Mouse (Mus musculus) monocyte, adult 2 months (primary cell): ENCODE data around the gene Tm4sf4.

Source experiments
- DNase-seq, 2 experiments: peaks; one replicate each; pipeline ENCODE4 v3.0.0; 2022; ENCODE audit warnings: low spot score in 2 of 2, low read depth in 1 of 2

Tm4sf4 gene

DNA sequence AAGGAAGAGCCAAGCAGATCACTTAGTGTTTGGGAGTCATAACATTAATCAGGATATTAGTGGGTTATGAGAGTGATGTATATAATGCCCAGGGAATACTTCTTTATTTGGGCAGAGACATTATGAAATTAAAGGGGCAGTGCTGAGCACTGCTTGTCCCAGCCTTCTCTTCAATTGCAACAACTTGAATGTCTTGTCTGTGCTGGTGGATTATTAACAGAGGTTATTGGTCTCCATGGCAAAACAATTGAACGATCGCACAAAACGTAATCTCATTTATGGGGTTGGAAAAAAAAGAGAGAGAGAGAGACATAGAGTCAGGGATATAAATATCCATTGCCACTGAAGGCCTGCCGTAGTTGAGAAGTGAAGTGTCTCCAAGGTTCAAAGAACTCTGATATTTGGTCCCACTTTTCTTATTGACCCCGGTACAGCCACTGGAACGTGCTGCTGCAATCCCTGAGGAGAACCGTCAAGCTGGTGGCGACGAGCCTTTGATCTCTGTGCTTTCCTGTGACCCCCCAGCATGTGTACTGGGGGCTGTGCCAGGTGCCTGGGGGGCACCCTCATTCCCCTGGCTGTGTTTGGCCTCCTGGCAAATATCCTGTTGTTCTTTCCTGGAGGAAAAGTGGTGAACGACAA is at the start of gene Tm4sf4:
Gene Tm4sf4 (plus strand): TSS at position 226 of the 642 bp plus-strand sequence.
- no peak for DNase-seq

DNA sequence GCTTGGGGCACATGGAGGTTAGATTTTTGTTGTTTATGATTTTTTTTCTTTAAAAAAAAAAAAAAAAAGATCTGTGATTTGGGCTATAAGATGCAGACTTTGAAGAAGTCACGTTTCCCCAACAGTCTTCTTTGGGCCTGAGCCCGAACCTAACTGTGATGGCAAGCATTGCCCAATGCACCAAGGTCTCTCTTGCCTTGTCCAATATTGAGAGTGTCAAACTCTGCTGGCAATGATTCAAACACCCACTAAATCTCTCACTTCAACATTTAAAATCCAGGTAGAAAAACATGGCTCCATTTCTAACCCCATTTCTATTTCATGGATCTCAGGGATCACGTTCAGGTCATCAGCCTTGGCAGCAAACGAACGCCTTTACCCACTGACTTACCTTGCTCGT is 38.7 kb upstream of the Tm4sf4 start:
- no peak for DNase-seq

DNA sequence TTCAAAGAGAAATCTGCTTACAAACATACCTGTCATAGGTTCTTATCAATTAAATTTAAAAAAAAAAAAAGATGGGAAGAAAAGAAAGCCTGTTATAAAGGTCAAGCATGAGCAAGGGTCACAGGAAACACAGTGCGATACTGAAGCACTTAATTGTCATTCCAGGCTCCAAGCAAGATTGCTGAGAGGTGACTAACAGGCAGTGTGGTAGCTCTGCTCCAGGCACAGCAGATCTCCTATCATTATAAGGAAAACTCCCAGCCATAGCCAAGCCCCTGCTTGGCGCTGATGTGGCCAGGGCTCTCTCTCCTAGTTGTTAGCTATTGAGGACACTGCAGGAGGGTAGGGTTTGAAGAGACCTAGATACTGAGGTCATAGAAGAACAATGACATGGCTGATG is 38.2 kb upstream of the Tm4sf4 start:
- DNase-seq, result no peak

DNA sequence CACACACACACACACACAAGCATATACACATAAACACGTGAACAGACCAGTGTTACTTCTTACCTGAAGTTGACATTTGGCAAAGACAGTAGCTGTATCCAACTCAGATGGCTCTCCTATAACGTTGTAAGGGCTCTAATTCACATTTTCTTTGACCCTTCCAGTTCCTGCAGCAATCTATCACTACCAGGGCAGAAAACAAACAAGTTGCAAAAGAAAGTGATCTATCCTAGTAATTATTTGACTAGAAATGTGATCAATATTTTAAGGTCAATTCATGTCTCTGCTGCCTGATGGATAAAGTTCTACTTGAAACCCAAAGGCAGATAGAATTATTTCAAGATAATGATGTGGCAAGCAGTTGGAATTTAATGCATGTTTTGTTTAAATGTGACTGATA is 37.5 kb upstream of the Tm4sf4 start:
- DNase-seq, result no peak

DNA sequence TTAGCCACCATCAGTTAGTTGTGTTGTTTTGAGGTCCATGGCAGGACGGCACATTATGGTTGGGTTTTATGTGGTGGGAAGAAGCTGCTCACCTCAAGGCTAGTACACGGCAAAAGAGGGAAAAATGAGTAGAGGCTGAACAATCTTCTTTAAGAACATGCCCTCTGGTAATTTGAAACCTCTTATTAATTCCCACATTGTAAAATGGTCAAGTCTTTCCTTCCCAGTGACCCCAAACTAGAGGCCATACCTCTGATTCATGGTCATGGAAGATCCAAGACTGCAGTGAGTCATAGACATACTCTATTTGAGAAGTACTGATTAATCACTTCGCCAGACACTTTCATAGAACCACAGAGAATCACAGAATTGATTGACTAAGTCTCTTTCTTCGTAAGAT is 13.6 kb upstream of the Tm4sf4 start:
- no peak for DNase-seq

DNA sequence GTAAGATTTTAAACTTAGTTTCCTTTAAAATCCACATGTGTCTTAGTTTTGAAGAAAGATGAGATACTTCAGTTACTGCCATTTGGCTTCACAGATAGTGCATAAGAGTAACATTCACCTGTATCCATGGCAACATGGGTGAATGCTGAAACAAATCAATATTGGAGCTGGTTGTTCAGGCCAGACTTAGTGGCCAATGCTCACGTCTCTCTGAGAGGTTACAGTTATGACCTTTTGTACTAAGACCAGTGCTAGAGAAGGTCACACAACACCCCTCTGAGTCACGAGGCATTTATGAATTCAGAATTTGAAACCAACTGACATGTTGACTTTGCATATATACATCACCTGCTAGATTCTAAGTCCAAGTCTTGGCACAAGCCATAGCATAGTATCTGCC is 4.9 kb upstream of the Tm4sf4 start:
- DNase-seq, result no peak

DNA sequence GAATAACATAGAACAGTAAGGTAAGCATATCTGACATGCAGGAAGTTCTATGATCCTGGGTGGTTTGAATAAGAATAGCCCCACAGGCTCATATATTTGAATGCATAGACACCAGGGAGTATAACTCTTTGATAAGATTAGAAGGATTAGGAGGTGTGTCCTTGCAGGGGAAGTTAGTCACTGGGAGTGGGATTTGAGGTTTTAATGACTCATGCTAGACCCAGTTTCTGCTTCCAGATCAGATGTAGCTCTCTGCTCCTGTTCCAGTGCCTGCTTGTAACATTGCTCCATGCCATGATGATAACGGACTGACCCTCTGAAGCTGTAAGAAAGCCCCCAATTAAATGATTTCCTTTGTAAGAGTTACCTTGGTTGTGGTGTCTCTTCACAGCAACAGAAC is 4.5 kb upstream of the Tm4sf4 start:
- no peak for DNase-seq

DNA sequence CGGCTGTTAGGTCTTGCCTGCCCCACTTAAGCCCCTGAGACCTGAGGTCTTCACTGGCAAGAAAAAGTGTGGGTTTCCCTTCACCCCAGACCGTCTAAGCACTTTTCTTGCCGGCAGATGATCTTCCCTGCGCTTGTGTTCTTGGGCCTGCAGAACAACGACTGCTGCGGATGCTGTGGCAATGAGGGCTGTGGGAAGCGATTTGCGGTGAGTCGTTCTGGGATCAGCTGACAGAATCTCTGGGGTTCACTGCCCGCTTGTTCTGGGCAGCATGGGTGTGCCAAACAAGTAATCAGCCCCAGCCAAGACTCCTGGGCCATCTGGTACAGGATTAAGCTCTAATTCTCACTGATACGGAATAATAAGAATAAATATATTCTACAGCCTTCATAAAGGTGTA is 1.2 kb downstream of the Tm4sf4 start:
- DNase-seq, result no peak

DNA sequence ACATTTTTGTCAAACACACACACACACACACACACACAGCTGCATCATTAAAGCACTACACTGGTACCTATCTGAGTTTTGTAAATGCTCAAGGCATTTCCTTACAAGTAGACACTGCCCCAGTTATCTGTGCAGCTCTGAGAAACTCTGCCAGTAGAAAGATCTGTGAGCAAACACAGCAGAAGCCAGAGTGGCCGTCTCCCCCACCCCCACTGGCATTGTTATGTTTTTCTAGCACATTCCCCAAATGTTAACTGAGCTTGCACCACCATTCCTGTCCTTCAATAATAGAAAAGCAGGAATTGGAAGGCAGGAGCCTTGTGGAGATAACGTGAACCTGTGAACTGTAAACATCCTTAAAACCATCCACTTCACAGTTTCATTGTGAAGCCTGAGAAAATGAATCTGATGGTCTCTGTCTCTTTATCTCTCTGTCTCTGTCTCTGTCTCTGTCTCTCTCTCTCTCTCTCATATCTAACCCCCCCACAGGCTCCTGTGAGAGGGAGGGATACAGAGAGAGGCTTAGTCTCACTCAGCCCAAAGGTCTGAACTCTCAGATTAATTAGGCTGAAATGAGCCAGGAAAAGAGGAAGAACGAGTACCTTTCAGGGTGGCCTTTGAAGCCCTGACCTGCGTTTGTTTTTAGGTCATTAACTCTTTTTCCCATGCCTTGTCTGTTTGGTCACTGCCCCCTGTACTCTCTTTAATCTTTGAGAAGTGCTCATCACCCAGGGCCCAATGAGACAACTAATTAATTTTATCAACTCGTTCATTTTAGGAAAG is 3.8 kb downstream of the Tm4sf4 start:
- DNase-seq, result no peak

DNA sequence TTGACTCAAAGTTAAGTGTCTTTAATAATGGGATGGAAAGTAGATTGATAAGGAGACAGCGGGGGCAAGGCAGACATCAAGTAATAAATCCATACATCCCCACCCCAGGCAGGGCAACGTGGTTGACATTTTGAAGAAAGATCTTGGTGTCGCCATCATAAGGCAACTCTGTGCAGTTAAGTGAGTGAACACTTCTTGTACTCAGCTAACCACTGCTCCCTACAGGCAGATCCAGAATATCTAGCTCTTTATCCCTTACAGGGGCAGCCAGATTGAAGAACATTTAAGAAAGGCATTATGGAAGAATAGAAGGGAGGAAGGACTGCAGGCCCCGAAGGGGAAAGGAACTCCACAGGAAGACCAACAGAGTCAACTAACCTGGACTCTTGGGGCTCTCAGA is 4.4 kb downstream of the Tm4sf4 start:
- no peak for DNase-seq

DNA sequence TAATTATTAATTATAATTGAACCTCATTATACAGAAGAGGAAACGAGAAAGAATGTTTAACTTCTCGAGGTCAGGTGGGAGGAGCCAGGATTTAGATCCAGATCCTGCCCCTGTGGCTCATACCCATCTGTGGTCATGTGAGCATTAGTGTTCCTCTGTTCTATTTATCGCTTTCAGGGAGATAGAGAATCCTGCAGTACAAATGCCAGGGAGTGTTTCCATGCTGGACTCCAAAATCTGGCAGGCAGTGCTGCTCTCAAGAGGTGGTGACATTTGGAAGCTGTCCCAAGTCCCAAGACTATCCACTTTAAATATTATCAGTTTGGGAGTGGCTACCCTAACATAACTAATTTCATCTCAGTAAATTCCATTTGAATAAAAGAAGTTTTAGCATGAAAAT is 6.6 kb downstream of the Tm4sf4 start:
- no peak for DNase-seq

DNA sequence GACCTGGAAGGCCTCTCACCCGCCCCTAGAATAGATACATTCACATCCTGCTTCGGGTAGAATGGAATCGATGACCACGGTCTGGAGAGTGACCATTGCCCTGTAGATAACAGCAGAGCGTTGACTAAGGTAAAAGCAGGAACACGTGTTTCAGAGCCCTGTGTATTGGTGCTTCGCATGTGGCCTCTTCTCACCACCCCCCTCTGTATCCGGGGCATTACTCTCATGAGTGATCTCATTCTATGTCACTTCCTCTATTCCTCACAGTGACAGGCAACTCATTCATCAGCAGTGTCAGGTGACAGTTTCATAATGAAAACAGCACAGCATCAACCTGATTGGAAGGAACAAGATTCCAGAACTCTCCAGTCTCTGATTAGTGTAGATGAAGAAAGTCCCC is 10.2 kb downstream of the Tm4sf4 start:
- no peak for DNase-seq

DNA sequence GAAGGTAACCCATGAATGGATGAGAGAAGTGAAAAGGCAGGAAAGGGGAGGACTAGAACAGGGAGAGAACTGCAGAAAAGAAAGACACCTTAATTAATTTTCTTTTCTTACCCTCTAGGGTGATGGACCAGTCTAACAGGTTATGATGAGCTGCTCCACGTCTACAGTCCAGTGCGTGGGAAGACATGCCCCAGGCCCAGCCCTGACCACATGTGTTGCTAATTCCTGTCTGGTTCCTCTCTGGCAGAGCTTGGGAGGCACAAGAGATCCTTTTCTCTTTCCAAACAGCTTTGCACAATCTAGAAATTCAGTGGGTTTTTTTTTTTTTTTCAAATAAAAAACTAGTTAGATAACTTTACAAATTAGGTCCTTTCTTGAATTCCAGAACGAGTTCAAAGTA is 15.8 kb downstream of the Tm4sf4 start:
- DNase-seq, result no peak

DNA sequence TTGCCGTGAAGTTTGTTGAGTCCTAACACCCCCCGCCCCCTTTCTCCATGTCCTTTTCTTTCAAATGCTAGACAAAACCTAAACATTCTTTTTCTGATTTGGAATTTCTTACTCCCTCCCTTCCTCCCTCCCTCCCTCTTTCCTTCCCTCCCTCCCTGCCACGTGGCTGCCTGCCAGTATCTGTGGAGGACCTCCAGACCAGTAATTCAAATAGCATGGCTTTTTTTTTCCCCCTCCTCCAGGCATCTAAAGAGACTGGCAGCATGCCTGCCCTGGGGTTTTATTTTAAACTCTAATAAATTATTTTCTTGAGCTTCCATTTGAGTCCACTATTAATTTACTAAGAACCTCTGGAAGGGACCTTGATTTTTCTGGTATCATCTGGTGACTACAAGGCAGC is 20.6 kb downstream of the Tm4sf4 start:
- no peak for DNase-seq

DNA sequence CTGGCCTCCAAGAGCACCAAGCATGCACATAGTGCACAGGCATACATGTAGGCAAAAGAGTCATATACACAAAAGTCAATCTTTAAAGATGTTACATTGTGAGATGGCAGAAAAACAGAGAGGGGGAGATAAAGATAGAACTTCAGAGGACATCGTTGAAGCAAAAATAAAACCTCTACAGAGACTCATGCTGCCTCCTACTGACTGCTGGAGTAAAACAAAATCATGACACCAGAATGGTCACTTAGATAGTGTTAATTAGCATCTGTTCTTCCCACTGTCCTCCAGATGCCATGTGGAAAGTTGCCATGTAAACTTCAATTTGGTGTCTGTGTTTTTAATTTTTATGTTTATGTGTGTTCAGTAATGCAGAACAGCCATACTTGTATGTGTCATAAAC is 22.8 kb downstream of the Tm4sf4 start:
- no peak for DNase-seq

DNA sequence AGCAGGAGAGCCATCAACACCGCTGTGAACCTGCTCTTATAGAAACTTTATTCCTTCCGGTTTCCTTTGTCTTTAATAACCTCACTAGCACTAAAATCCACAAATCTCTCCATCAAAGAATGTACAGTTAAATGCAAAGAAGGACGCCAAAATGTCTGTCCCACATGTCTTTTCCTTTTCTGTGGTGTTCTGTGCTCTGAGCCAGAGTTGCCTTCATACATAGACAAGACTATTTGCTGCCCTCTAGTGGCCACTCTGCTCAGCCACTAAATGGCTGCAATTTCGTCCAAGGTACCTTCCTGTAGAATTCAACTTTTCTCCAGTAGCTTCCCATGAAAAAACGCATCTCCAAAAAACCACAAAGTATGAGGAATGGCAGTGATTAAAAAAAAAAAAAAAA is 23.3 kb downstream of the Tm4sf4 start:
- no peak for DNase-seq

DNA sequence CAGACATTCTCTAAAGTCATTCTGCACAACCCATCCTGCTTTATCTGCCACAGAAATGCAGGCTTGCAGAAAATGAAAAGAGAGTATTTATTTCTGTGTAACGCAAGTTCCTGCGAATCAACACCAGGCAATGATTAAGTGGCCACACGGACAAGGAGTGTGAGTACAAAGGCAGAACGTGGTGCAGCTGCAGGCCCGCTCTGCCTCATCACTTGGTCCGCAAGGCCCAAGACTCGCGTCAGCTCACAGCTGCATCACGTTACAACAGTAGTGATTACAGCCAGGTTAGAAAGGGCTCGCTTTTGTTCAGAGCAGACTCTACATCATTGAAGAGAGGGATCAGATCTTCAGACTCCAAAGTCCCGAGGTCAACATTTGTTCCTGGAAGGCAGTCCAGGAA is 33.5 kb downstream of the Tm4sf4 start:
- DNase-seq, result no peak

DNA sequence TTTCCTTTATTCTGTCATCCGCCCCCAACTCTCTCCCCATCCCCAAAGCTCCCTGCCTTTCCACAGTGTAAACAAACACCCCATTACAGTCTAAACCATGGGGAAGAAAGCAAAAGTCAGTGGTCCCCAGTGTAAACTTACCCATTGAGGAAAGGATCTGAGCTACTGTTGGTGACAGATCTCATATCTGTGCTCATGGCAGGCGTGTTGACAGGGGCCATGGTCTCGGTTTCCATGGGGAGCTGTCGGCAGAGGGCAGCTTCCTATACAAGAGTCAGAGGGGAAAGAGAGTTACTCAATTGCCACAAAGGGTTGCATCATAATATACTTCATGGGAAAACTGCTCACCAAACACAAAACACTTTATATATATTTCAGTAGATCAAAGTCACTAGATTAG is 38.2 kb downstream of the Tm4sf4 start:
- DNase-seq, result no peak

DNA sequence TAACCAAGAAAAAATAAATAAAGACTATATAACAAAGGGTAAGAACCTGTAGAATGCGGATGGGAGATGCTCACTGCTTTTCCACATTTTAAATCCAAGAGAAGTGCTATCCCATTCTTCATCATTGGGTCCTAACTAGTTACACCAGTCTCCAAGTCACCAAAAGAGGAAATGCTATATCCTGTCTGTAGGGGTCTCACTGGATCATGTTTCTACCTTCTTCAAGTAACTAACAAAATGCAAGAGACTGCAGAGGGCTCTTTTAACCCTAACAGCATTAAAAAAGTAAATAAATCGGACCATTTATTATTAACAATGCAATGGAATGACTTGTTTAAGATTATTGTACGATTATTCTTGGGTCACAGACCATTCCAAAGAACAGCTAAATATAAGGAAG is 41.2 kb downstream of the Tm4sf4 start:
- no peak for DNase-seq

DNA sequence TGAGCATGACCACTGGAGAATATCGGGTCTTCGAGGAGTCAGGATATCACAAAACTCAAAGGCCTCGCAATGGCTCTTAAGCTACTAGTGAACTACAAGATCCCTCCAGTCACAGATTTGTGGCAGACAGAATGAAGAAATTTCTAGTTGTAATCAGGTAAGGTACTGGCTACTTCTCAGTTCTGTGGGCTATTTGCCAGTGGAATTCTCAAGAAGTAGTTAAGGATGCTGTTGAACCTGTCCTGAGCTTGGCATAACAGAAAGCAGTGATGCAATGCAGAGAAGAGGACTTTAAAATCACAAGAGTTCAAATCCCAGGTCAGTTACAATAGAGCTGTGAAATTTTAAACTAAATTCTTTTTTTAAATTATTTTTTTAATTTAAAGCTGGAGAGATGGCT is 44.2 kb downstream of the Tm4sf4 start:
- DNase-seq, result no peak

DNA sequence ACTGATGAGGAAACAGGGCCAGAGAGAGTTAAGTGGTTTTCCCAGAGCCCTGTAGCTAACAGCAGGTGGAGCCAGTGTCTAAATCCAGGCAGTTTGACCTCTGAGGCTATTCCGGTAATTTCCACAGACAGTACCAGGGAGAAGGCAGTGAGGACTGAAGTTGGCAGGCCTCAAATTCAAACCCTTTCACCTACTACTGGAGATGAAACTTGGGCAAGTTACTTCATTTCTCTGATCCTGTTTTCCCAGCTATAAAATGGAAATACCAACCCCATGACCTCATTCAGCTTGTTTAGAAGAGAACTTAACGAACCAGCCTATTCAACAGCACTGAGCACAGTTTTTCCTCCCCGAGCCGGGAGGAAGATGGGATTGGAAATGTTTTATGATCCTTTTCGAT is 45.2 kb downstream of the Tm4sf4 start:
- DNase-seq, result no peak

DNA sequence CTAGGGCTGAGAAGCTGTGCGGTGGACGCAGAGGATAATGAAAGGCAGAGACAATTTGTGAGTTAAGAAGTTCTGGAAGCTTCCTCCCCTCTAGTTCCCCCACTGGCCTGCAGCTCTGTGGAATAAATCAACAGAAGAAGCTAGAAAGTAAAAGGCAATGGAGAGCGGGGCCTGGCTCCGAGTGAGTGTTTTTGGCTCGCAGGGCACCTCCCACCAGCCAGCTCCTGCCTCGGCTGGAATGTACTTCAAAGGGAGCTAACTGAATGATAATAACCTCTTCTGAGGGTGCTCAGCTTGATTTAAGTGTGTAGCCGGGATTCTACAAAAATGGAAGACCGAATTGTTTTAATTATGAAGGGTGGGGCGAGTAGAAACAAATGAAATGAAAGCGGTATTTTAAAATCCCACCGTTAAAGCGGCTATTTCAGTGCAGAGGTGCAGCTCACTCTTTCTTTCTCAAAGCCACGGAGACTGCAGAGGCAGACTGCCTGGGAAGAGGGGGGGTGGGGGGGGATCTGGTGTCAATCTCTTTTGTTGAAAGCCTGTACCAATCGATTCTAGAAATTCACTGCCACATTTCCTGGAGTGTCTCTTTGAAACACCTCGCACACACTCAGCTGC is 46.0 kb downstream of the Tm4sf4 start:
- no peak for DNase-seq

DNA sequence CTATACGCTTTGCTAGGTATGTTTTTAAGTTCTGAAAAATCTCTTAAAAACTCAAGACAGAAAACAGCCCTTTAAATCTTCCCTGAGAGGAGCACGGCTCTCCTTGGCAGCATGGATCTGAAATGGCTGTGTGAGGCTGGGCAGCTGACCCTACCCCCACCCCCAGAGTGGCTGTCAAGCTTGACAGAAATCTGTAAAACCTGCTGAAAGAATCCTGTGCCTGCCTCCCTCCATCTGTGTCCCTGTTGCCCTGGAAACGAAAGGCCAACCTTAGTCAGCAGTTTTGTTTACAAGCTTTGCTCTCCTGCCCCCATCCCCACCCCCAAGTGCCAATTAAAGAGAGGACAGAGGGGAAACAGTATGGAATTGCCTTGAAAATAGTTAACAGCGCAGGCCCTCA is 47.3 kb downstream of the Tm4sf4 start:
- DNase-seq, result no peak
